Comparison of ENCODE assay signal across 29 mouse cellular contexts in the genomic region with DNA sequence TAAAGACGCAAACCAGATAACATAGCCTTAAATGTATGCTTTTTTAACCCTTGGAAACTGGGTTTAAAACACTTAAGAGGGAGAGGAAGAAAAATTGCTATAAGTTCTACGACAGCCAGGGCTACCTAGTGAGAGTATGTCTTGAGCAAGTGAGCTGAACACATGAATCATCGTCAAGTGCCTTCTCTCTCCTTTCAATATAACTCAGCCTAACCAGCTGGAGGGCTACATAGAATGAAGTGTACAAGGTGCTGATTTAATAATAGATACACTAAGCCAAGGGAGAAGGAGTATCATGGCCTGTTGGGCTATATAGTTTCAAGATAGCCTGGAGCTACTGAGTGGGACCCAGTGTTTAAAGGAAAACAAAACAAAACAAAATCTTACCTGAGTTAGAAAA. TPM values are rescaled to one million over a fixed set of nuclear protein-coding genes. Genes with fewer than 3 reads are reported as not detected.
DNase-seq lines count a peak whose midpoint lies in the region; ATAC-seq and TF ChIP-seq lines count a peak whose summit lies in the region.
"Had no signal": no experiment of that assay in that cellular context is flagged by ENCODE, and none has a peak within 500 bp of the region (broad histone marks: within the 10 kb centered on the region; RNA-seq: fewer than 3 reads in every experiment).

No protein-coding gene starts in this region.

- in situ Hi-C loops in CH12.LX (cut with MboI; ENCODE audit: low pct_ligation_motif_present, low pct_unique_long_range_greater_than_20kb, low sequenced_read_pairs), result no loop called here

- no peak for ATAC-seq in lung, postnatal 0 days
- ATAC-seq in stomach, postnatal 0 days (ENCODE audit: low FRiP score, low TSS enrichment), result no peak
- ATAC-seq: forebrain, embryonic 14.5 days; forebrain, embryonic 16.5 days; Patski had no signal

- no peak overlapping the region for H3K27ac ChIP-seq in lung, postnatal 0 days (ENCODE audit: low read length)
- H3K27ac ChIP-seq in CH12.LX (ENCODE audit: insufficient read depth, low read depth), result peak overlapping the region; percentile 50; the same call in 1 of the 2 replicates
- 0 out of 2 replicates have a peak overlapping the region, but pooled peaks have one; percentile 13 for H3K27ac ChIP-seq in stomach, postnatal 0 days (replicated peaks)
- H3K27ac ChIP-seq: embryonic facial prominence, embryonic 13.5 days; embryonic facial prominence, embryonic 15.5 days; forebrain, embryonic 10.5 days; forebrain, embryonic 12.5 days had no signal

- peaks cover 16% of the 10 kb centered on the region; the same call in 1 of the 2 replicates for H3K4me1 ChIP-seq in lung, postnatal 0 days (ENCODE audit: insufficient read depth, low read depth, low read length)
- H3K4me1 ChIP-seq in lung, adult 2 months (ENCODE audit: control insufficient read depth, insufficient read depth, low read length), result peaks cover 10% of the 10 kb centered on the region
- H3K4me1 ChIP-seq in CH12.LX (ENCODE audit: control insufficient read depth in 1 of 2, insufficient read depth in 2 of 2), result peaks cover 8 to 53% of the 10 kb centered on the region in 2 experiments; a peak in 3 of 4 replicates
- no peaks in the 10 kb centered on the region for H3K4me1 ChIP-seq in stomach, postnatal 0 days (replicated peaks; ENCODE audit: control insufficient read depth, insufficient read depth)

- TF ChIP-seq RAD21 in CH12.LX (IDR thresholded peaks at IDR 0.05; ENCODE audit: low read depth, low read length), result no peak

- no peak for TF ChIP-seq CTCF in lung, postnatal 0 days (IDR thresholded peaks at IDR 0.05)
- TF ChIP-seq CTCF in lung, adult 2 months (IDR thresholded peaks at IDR 0.05; ENCODE audit: insufficient read depth, low read length), result no peak
- TF ChIP-seq CTCF in CH12.LX (conservative IDR thresholded peaks at IDR 0.05 in 1 of 2, IDR thresholded peaks at IDR 0.05 in 1 of 2; ENCODE audit: low read depth in 2 of 2, low read length in 2 of 2), result no peak
- no peak for TF ChIP-seq CTCF in stomach, postnatal 0 days (IDR thresholded peaks at IDR 0.05; ENCODE audit: low read depth)

- dilution Hi-C loops in CH12.LX (cut with MboI; ENCODE audit: extremely low pct_ligation_motif_present, extremely low pct_unique_long_range_greater_than_20kb, low sequenced_read_pairs), result no loop called here

- no peaks in the 10 kb centered on the region for H3K9me3 ChIP-seq in lung, postnatal 0 days (ENCODE audit: low read length)
- no peaks in the 10 kb centered on the region for H3K9me3 ChIP-seq in CH12.LX (replicated peaks; ENCODE audit: low read length)
- no peaks in the 10 kb centered on the region for H3K9me3 ChIP-seq in stomach, postnatal 0 days (ENCODE audit: control insufficient read depth, low read length)
- H3K9me3 ChIP-seq: embryonic facial prominence, embryonic 13.5 days; embryonic facial prominence, embryonic 15.5 days; forebrain, embryonic 10.5 days; forebrain, embryonic 12.5 days; G1E had no signal

- peaks cover 10% of the 10 kb centered on the region; the same call in 1 of the 2 replicates for H3K36me3 ChIP-seq in lung, postnatal 0 days (ENCODE audit: insufficient read depth, low read length)
- peaks cover 20 to 57% of the 10 kb centered on the region in 2 experiments for H3K36me3 ChIP-seq in CH12.LX (replicated peaks in 1 of 2; ENCODE audit: control insufficient read depth in 1 of 2, insufficient read depth in 1 of 2, low read length in 1 of 2)
- 0 out of 2 replicates have a peak, but pooled peaks cover 5% of the 10 kb centered on the region for H3K36me3 ChIP-seq in stomach, postnatal 0 days (ENCODE audit: control insufficient read depth, insufficient read depth, low read length)

- H3K9ac ChIP-seq in lung, postnatal 0 days (replicated peaks; ENCODE audit: low read depth), result no peak overlapping the region
- no peak overlapping the region for H3K9ac ChIP-seq in CH12.LX (ENCODE audit: insufficient read depth, low read depth)
- no peak overlapping the region for H3K9ac ChIP-seq in stomach, postnatal 0 days (ENCODE audit: low read length)
- H3K9ac ChIP-seq: embryonic facial prominence, embryonic 13.5 days; embryonic facial prominence, embryonic 15.5 days; forebrain, embryonic 12.5 days had no signal

- WGBS in lung, postnatal 0 days, result 65% methylated on average over 3 of the region's 3 CpGs
- WGBS in lung, adult 2 months, result 64% methylated on average over 3 of the region's 3 CpGs
- 61% methylated on average over 3 of the region's 3 CpGs for WGBS in stomach, postnatal 0 days

- DNase-seq in lung, postnatal 0 days (ENCODE audit: low spot score), result peak; percentile 32
- DNase-seq in lung, adult 2 months, result no peak
- no peak for DNase-seq in CH12.LX (ENCODE audit: extremely low read depth)
- DNase-seq in stomach, postnatal 0 days (ENCODE audit: low spot score), result no peak
- no peak for DNase-seq in adrenal gland, adult 18-20 months (ENCODE audit: low spot score in 2 of 2)
- DNase-seq: adrenal gland, adult 2 months; adrenal gland, postnatal 10 days; adrenal gland, postnatal 25 days; cerebellum, adult 11 months; cerebellum, adult 18-20 months; cerebellum, adult 8-10 months; cerebellum, adult 9-11 months; cerebellum, postnatal 14 days; cerebellum, postnatal 36 days; embryo, embryonic 11 days had no signal

- H3K4me2 ChIP-seq in lung, postnatal 0 days (replicated peaks; ENCODE audit: low read depth, low read length), result no peak overlapping the region
- H3K4me2 ChIP-seq in CH12.LX (ENCODE audit: insufficient read depth, low read depth, poor library complexity, severe bottlenecking), result peak overlapping the region; percentile 21; the same call in 1 of the 2 replicates
- H3K4me2 ChIP-seq in stomach, postnatal 0 days (replicated peaks; ENCODE audit: low read depth), result no peak overlapping the region
- H3K4me2 ChIP-seq: embryonic facial prominence, embryonic 13.5 days; embryonic facial prominence, embryonic 15.5 days; forebrain, embryonic 12.5 days had no signal

- TF ChIP-seq POLR2A in lung, adult 2 months (IDR thresholded peaks at IDR 0.05; ENCODE audit: borderline replicate concordance, extremely low read depth, low read depth, low read length), result no peak
- TF ChIP-seq POLR2A in CH12.LX (IDR thresholded peaks at IDR 0.05; ENCODE audit: low read depth, low read length), result no peak

- no peak for TF ChIP-seq EP300 in lung, postnatal 0 days (IDR thresholded peaks at IDR 0.05)
- TF ChIP-seq EP300 in CH12.LX (IDR thresholded peaks at IDR 0.05; ENCODE audit: low read length), result no peak
- no peak for TF ChIP-seq EP300 in stomach, postnatal 0 days (optimal IDR thresholded peaks at IDR 0.05)

- H3K4me3 ChIP-seq in lung, postnatal 0 days (ENCODE audit: low read depth, low read length), result no peak overlapping the region
- no peak overlapping the region for H3K4me3 ChIP-seq in lung, adult 2 months (replicated peaks; ENCODE audit: extremely low read depth, low read depth, low read length)
- H3K4me3 ChIP-seq in CH12.LX (replicated peaks in 1 of 3; ENCODE audit: low read depth in 2 of 3, low read length in 2 of 3, poor library complexity in 1 of 3), result no peak overlapping the region
- H3K4me3 ChIP-seq in stomach, postnatal 0 days (ENCODE audit: low read depth, low read length), result no peak overlapping the region
- H3K4me3 ChIP-seq: embryonic facial prominence, embryonic 13.5 days; embryonic facial prominence, embryonic 15.5 days; erythroblast, embryonic 14.5 days; forebrain, embryonic 10.5 days; forebrain, embryonic 12.5 days had no signal

- no peaks in the 10 kb centered on the region for H3K27me3 ChIP-seq in lung, postnatal 0 days (replicated peaks; ENCODE audit: insufficient read depth, low read length)
- no peaks in the 10 kb centered on the region for H3K27me3 ChIP-seq in CH12.LX (replicated peaks)
- no peaks in the 10 kb centered on the region for H3K27me3 ChIP-seq in stomach, postnatal 0 days (ENCODE audit: control insufficient read depth, insufficient read depth, low read length)
- H3K27me3 ChIP-seq: embryonic facial prominence, embryonic 13.5 days; embryonic facial prominence, embryonic 15.5 days; forebrain, embryonic 12.5 days; Patski had no signal

- H3K79me2 ChIP-seq in CH12.LX (replicated peaks; ENCODE audit: control insufficient read depth, extremely low read depth, insufficient read depth, poor library complexity, severe bottlenecking), result peaks cover 83% of the 10 kb centered on the region

RNA-seq across cellular contexts. Expression of a gene that starts 4.9 kb away (rescaled TPM):
- polyA plus RNA-seq in lung, postnatal 0 days (2015; fragmentation: Nextera tagmentation; extraction: Ambion mirVana), result 1.7 and 1.8 TPM in 2 replicates
- polyA plus RNA-seq in lung, adult 2 months (2012; rRNA removed), result 1.00 and 2.0 TPM in 2 replicates
- total RNA-seq in CH12.LX (2012; rRNA removed) (0.89 and 1.5 TPM in 2 replicates), CH12.LX (2014; rRNA removed) (1.2 and 2.2 TPM in 2 replicates)
- polyA plus RNA-seq in CH12.LX (2012; ENCODE audit: insufficient read length, low read depth), result 1.8 TPM in 2 replicates
- 1.0 and 1.3 TPM in 2 replicates for polyA plus RNA-seq in stomach, postnatal 0 days (2015; fragmentation: Nextera tagmentation; extraction: Ambion mirVana)
- total RNA-seq in adrenal gland, adult 18-20 months (2021), result 1 to 10 TPM; 2.2 to 2.6 TPM
- polyA plus RNA-seq: erythroblast, embryonic 14.5 days had no signal

RNA-seq across cellular contexts. Expression of a gene that starts 4.9 kb away (rescaled TPM):
- 371 and 415 TPM in 2 replicates for polyA plus RNA-seq in lung, postnatal 0 days (2015; fragmentation: Nextera tagmentation; extraction: Ambion mirVana)
- polyA plus RNA-seq in lung, adult 2 months (2012; rRNA removed), result 395 and 710 TPM in 2 replicates
- total RNA-seq in CH12.LX (2012; rRNA removed) (54.5 and 86.7 TPM in 2 replicates), CH12.LX (2014; rRNA removed) (169 and 184 TPM in 2 replicates)
- 356 and 406 TPM in 2 replicates for polyA plus RNA-seq in CH12.LX (2012; ENCODE audit: insufficient read length, low read depth)
- polyA plus RNA-seq in stomach, postnatal 0 days (2015; fragmentation: Nextera tagmentation; extraction: Ambion mirVana), result 613 and 617 TPM in 2 replicates
- 100 to 1,000 TPM; 355 to 437 TPM for total RNA-seq in adrenal gland, adult 18-20 months (2021)

RNA-seq across cellular contexts. Expression of a gene that starts 25.6 kb away (rescaled TPM):
- 2.1 and 2.9 TPM in 2 replicates for polyA plus RNA-seq in lung, postnatal 0 days (2015; fragmentation: Nextera tagmentation; extraction: Ambion mirVana)
- 0.97 and 1.1 TPM in 2 replicates for polyA plus RNA-seq in lung, adult 2 months (2012; rRNA removed)
- total RNA-seq in CH12.LX (2012; rRNA removed) (0.38 and 1.4 TPM in 2 replicates), CH12.LX (2014; rRNA removed) (2.1 and 2.3 TPM in 2 replicates)
- 1.0 and 1.5 TPM in 2 replicates for polyA plus RNA-seq in CH12.LX (2012; ENCODE audit: insufficient read length, low read depth)
- 4.9 and 5.4 TPM in 2 replicates for polyA plus RNA-seq in stomach, postnatal 0 days (2015; fragmentation: Nextera tagmentation; extraction: Ambion mirVana)
- total RNA-seq in adrenal gland, adult 18-20 months (2021), result under 1 TPM; 0.17 to 0.35 TPM
- total RNA-seq: common myeloid progenitor, adult 5-6 weeks; G1E had no signal
- polyA plus RNA-seq: erythroblast, embryonic 14.5 days had no signal

RNA-seq across cellular contexts. Expression of a gene that starts 30.5 kb away (rescaled TPM):
- polyA plus RNA-seq in lung, postnatal 0 days (2015; fragmentation: Nextera tagmentation; extraction: Ambion mirVana), result 456 and 470 TPM in 2 replicates
- polyA plus RNA-seq in lung, adult 2 months (2012; rRNA removed), result 227 and 315 TPM in 2 replicates
- 164 and 189 TPM in 2 replicates for total RNA-seq in CH12.LX (2012; rRNA removed)
- 116 TPM in 2 replicates for total RNA-seq in CH12.LX (2014; rRNA removed)
- polyA plus RNA-seq in CH12.LX (2012; ENCODE audit: insufficient read length, low read depth), result 222 and 255 TPM in 2 replicates
- 416 and 486 TPM in 2 replicates for polyA plus RNA-seq in stomach, postnatal 0 days (2015; fragmentation: Nextera tagmentation; extraction: Ambion mirVana)
- total RNA-seq in adrenal gland, adult 18-20 months (2021), result 100 to 1,000 TPM; 363 to 372 TPM

RNA-seq across cellular contexts. Expression of a gene that starts 31.5 kb away (rescaled TPM):
- polyA plus RNA-seq in lung, postnatal 0 days (2015; fragmentation: Nextera tagmentation; extraction: Ambion mirVana), result not detected in 2 replicates
- 0.08 TPM in 1 of 2 replicates, not detected in the other for polyA plus RNA-seq in lung, adult 2 months (2012; rRNA removed)
- 4.8 and 6.3 TPM in 2 replicates for total RNA-seq in CH12.LX (2012; rRNA removed)
- 1.6 and 2.0 TPM in 2 replicates for total RNA-seq in CH12.LX (2014; rRNA removed)
- polyA plus RNA-seq in CH12.LX (2012; ENCODE audit: insufficient read length, low read depth), result 6.2 and 9.2 TPM in 2 replicates
- 0.01 and 0.04 TPM in 2 replicates for polyA plus RNA-seq in stomach, postnatal 0 days (2015; fragmentation: Nextera tagmentation; extraction: Ambion mirVana)
- under 1 TPM; 0.03 to 0.22 TPM for total RNA-seq in adrenal gland, adult 18-20 months (2021)
- total RNA-seq: adrenal gland, postnatal 10 days; adrenal gland, postnatal 25 days; adrenal gland, postnatal 4 days; common myeloid progenitor, adult 5-6 weeks had no signal
- polyA plus RNA-seq: brain, embryonic 14.5 days; C2C12; embryonic facial prominence, embryonic 11.5 days; embryonic facial prominence, embryonic 13.5 days; erythroblast, embryonic 14.5 days; forebrain, embryonic 10.5 days; forebrain, embryonic 12.5 days; forebrain, embryonic 16.5 days; G1E; Patski had no signal
